Mouse (Mus musculus): ENCODE results near the gene Slc25a28. TPM values are rescaled to one million over a fixed set of nuclear protein-coding genes. Genes with fewer than 3 reads are reported as not detected.
A peak's percentile ranks its signal among the peaks of the same experiment; 100 is the strongest.

The Slc25a28 gene
- polyA plus RNA-seq (2015; fragmentation: Nextera tagmentation; extraction: Ambion mirVana) = 17.8 and 18.7 TPM in 2 replicates

GRCm38 (mm10) chr19:43674730-43675524, at the start of gene Slc25a28:
Gene Slc25a28 (minus strand): TSS chr19:43674881.
- WGBS = under 1% methylated on average over 76 of the region's 79 CpGs
- peaks cover 28% of the 10 kb centered on the region for H3K4me1 ChIP-seq

GRCm38 (mm10) chr19:43724194-43724593, 49.5 kb upstream of the Slc25a28 start:
- H3K27ac ChIP-seq (replicated peaks) = no peak overlapping the region
- no peaks in the 10 kb centered on the region for H3K27me3 ChIP-seq
- H3K9me3 ChIP-seq = no peaks in the 10 kb centered on the region
- H3K4me1 ChIP-seq = no peaks in the 10 kb centered on the region
- no peak for ATAC-seq (replicated peaks)
- no peak overlapping the region for H3K4me3 ChIP-seq
- H3K9ac ChIP-seq (replicated peaks) = no peak overlapping the region
- WGBS = 94% methylated on average over 20 of the region's 20 CpGs
- peaks cover 36% of the 10 kb centered on the region for H3K36me3 ChIP-seq
- H3K4me2 ChIP-seq (replicated peaks) = no peak overlapping the region

More at GRCm38 (mm10) chr19:43674730-43675524, at the start of gene Slc25a28:
- Histone ChIP-seq H3K27ac (replicated peaks) (peak within 1 kb of the TSS; percentile 99), H3K9ac (replicated peaks) (peak within 1 kb of the TSS; percentile 96), H3K4me2 (replicated peaks) (peak within 1 kb of the TSS; percentile 91), H3K9me3 (no peaks in the 10 kb centered on the region), H3K36me3 (no peaks in the 10 kb centered on the region), H3K4me3 (peak within 1 kb of the TSS; percentile 94), H3K27me3 (no peaks in the 10 kb centered on the region)
- ATAC-seq (replicated peaks) = peak; percentile 97

DNA sequence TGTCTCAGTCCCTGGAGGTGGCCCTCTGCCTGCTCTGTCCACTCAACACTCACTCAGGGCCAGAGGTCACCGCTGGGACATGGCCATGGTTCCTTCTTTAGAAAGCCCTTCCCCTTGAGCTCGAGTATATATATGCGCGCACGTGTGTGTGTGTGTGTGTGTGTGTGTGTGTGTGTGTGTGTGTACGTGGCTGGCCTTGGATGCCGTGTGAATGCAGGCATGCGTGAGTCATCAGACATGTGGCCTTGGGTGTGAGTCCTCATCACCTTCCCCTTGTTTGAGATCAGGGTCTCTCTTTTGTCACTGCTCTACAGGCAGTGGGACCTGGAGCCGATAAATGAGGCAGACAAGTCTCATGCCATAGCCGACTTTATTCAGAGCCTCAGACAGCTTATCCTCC, 48.8 kb upstream of the Slc25a28 start:
- WGBS = 92% methylated on average over 10 of the region's 10 CpGs
- Histone ChIP-seq H3K4me3 (no peak overlapping the region), H3K27ac (replicated peaks) (no peak overlapping the region), H3K36me3 (peaks cover 39% of the 10 kb centered on the region), H3K27me3 (no peaks in the 10 kb centered on the region), H3K4me2 (replicated peaks) (no peak overlapping the region), H3K9ac (replicated peaks) (no peak overlapping the region), H3K9me3 (no peaks in the 10 kb centered on the region), H3K4me1 (no peaks in the 10 kb centered on the region)
- no peak for ATAC-seq (replicated peaks)

DNA sequence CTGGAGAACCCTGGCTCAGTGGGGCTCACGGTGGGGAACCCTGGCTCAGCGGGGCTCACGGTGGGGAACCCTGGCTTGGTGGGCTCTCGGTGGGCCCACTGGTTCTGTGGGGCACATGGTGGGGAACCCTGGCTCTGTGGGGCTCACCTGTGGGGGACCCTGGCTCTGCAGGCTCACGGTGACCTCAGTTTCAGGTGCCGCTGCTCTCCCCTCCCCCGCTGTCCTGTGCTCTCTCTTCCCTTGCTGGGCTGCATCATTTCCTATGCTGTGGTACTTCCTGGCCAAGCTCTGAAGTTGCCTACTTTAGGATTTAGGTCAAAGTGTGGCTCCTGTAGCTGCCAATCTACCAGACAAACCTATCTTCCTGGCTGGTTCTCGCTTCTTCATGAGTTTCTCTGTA, 48.2 kb upstream of the Slc25a28 start:
- no peaks in the 10 kb centered on the region for H3K27me3 ChIP-seq
- H3K4me3 ChIP-seq = no peak overlapping the region
- H3K9me3 ChIP-seq = no peaks in the 10 kb centered on the region
- no peak for ATAC-seq (replicated peaks)
- 68% methylated on average over 8 of the region's 8 CpGs for WGBS
- peaks cover 40% of the 10 kb centered on the region for H3K36me3 ChIP-seq
- no peak overlapping the region for H3K4me2 ChIP-seq (replicated peaks)
- no peak overlapping the region for H3K9ac ChIP-seq (replicated peaks)
- H3K4me1 ChIP-seq = no peaks in the 10 kb centered on the region
- no peak overlapping the region for H3K27ac ChIP-seq (replicated peaks)

DNA sequence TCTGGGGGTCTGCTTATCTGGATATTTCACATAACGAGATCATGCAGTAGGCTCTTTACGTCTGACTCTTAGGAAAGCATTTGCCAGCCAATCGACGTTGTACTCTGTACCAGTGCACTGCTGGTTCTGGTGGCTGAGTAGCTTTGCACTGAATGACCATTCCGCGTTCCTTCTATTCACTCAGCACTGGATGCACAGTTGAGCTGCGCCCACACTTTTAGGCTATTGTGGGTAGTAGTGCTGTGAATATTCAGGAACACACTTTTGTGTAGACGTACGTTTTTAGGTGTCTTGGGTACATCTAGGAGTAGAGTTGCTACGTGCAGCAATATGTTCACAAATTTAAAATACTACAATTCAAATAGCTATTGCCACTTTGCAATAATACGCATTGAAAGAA, 45.4 kb upstream of the Slc25a28 start:
- ATAC-seq (replicated peaks) = no peak
- 94% methylated on average over 11 of the region's 11 CpGs for WGBS
- Histone ChIP-seq H3K9me3 (no peaks in the 10 kb centered on the region), H3K4me1 (no peaks in the 10 kb centered on the region), H3K27me3 (no peaks in the 10 kb centered on the region), H3K4me3 (no peak overlapping the region), H3K27ac (replicated peaks) (no peak overlapping the region), H3K9ac (replicated peaks) (no peak overlapping the region), H3K36me3 (peaks cover 31% of the 10 kb centered on the region), H3K4me2 (replicated peaks) (no peak overlapping the region)

DNA sequence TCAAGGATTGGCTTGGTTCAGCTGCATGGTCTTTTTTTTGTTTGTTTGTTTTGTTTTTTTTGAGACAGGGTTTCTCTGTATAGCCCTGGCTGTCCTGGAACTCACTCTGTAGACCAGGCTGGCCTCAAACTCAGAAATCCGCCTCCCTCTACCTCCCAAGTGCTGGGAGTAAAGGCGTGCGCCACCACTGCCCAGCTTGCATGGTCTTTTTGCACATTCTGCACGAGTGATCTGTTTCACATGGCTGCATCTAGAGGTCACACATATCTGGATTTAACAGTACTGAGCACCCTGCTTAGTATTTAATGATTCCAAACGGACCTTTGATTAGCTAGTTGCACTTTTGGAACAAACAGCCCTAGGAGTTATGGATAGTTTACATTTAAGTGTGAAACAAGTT, 37.3 kb upstream of the Slc25a28 start:
- no peak overlapping the region for H3K4me2 ChIP-seq (replicated peaks)
- ATAC-seq (replicated peaks) = no peak
- H3K27me3 ChIP-seq = no peaks in the 10 kb centered on the region
- no peak overlapping the region for H3K4me3 ChIP-seq
- H3K9me3 ChIP-seq = no peaks in the 10 kb centered on the region
- WGBS = 85% methylated on average over 5 of the region's 5 CpGs
- no peaks in the 10 kb centered on the region for H3K4me1 ChIP-seq
- H3K36me3 ChIP-seq = peaks cover 27% of the 10 kb centered on the region
- no peak overlapping the region for H3K9ac ChIP-seq (replicated peaks)
- no peak overlapping the region for H3K27ac ChIP-seq (replicated peaks)

DNA sequence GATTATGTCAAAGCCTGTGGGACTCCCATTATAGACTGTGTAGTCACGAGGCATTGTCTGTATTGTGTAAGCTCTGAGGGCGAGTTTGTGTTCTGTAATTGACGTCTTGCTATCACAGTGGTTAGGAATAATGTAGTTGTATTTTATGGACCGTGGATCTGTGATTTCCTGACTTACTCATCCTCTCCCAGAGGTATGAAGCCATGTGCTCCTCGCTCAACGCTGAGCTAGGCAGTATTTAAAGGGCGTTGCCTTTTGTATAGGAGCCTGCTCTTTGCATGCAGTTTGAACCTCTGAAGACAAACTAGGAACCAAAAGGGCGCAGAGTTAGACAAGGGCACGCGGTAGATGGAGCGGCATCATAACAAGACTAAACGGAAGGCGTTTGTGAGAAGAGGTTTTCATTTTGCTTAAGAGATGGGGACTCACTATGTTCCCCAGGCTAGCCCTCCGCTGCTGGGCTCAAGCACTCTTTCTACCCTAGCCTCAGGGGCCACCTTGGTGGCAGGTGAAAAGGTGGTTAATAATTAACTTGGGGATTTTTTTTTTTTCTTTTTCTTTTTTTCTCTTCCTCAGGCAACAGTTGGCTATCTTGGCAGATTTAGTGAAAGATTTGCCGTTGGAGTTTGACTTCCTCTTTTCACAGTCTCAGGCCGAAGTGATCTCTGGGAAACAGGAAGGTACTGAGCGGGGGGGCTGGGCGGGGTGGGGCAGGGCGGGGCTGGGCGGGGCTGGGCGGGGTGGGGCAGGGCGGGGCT, 36.7 kb upstream of the Slc25a28 start:
- 62% methylated on average over 22 of the region's 22 CpGs for WGBS
- no peaks in the 10 kb centered on the region for H3K4me1 ChIP-seq
- H3K36me3 ChIP-seq = peaks cover 32% of the 10 kb centered on the region
- no peak overlapping the region for H3K4me2 ChIP-seq (replicated peaks)
- H3K9me3 ChIP-seq = no peaks in the 10 kb centered on the region
- ATAC-seq (replicated peaks) = no peak
- H3K27me3 ChIP-seq = no peaks in the 10 kb centered on the region
- H3K27ac ChIP-seq (replicated peaks) = no peak overlapping the region
- H3K9ac ChIP-seq (replicated peaks) = no peak overlapping the region
- H3K4me3 ChIP-seq = no peak overlapping the region

DNA sequence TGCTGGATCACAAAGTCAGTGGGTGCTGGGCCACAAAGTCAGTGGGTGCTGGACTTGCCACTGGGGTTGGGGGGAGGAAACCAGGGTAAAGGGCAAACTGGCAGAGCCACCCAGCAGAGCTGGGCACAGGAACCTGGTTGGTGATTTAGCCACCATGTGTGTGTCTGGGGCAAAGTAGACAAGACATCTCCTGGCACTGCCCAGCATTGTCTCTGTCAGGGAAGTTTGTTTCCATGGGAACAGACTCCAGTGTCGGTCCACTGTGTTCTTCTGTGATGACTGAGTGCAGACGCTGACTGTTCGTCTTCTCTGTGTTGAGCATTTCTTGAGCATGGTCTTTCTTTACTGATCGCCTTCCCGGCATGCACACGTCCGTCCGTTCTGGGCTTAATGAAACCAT, 34.6 kb upstream of the Slc25a28 start:
- peaks cover 46% of the 10 kb centered on the region for H3K36me3 ChIP-seq
- H3K27me3 ChIP-seq = no peaks in the 10 kb centered on the region
- no peaks in the 10 kb centered on the region for H3K4me1 ChIP-seq
- no peaks in the 10 kb centered on the region for H3K9me3 ChIP-seq
- no peak overlapping the region for H3K27ac ChIP-seq (replicated peaks)
- H3K9ac ChIP-seq (replicated peaks) = no peak overlapping the region
- H3K4me2 ChIP-seq (replicated peaks) = no peak overlapping the region
- WGBS = 76% methylated on average over 8 of the region's 8 CpGs
- no peak for ATAC-seq (replicated peaks)
- H3K4me3 ChIP-seq = no peak overlapping the region

GRCm38 (mm10) chr19:43708206-43708605, 33.5 kb upstream of the Slc25a28 start:
- Histone ChIP-seq H3K4me2 (replicated peaks) (no peak overlapping the region), H3K9ac (replicated peaks) (no peak overlapping the region), H3K36me3 (peaks cover 53% of the 10 kb centered on the region), H3K9me3 (no peaks in the 10 kb centered on the region), H3K4me3 (no peak overlapping the region), H3K27ac (replicated peaks) (no peak overlapping the region), H3K4me1 (no peaks in the 10 kb centered on the region), H3K27me3 (no peaks in the 10 kb centered on the region)
- WGBS = 87% methylated on average over 7 of the region's 7 CpGs
- ATAC-seq (replicated peaks) = no peak

DNA sequence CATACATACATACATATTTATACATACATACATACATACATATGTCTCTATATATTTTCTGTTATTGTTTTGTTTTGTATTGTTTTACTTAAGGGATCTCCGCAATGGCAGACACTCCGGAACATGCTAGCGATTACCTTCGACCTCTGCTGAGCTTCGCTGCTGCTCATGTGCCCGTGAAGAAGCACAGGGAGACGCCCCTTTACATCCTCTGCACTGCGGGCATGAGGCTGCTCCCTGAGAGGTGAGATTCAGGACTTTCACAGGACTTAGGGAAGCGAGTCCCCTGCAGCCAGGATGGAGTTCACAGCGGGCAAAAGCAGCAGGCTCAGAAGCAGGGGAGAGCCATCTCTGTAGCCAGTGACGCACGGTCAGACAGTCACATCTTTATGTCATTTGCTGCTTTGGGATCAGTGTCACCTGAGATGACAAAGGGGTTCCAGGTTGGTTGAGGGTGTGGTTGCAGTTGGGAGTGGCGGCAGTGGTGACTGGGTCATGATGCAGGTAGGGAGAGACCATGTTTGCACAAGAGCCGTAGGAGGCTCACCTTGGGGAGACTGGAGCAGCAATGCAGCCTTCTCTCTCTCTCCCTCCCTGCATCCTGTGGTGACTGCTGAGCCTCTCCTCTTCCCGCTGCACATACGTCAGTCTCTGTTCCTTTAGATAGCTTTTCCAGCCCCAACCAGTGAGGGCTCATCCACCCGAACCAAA, 30.3 kb upstream of the Slc25a28 start:
- ATAC-seq (replicated peaks) = no peak
- Histone ChIP-seq H3K4me3 (no peak overlapping the region), H3K9me3 (no peaks in the 10 kb centered on the region), H3K4me1 (no peaks in the 10 kb centered on the region), H3K9ac (replicated peaks) (no peak overlapping the region), H3K27me3 (no peaks in the 10 kb centered on the region), H3K4me2 (replicated peaks) (no peak overlapping the region), H3K27ac (replicated peaks) (no peak overlapping the region), H3K36me3 (peaks cover 55% of the 10 kb centered on the region)
- 89% methylated on average over 17 of the region's 17 CpGs for WGBS

DNA sequence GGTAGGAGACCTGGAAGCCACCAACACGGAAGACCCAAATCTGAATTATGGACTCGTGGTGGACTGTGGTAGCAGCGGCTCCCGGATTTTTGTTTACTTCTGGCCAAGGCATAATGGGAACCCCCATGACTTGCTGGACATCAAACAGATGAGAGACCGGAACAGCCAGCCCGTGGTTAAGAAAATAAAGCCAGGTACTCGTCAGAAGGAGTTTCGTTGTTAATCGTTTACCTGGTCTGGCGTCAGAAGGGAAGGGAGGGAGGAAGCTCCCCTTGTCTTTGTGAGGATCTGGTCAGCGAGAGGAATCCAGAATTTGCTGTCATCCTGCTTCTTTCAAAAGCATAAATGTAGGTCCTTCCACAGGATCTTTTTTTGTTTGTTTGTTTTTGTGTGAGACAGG, 29.5 kb upstream of the Slc25a28 start:
- no peak overlapping the region for H3K27ac ChIP-seq (replicated peaks)
- no peak overlapping the region for H3K4me2 ChIP-seq (replicated peaks)
- no peak overlapping the region for H3K4me3 ChIP-seq
- peaks cover 56% of the 10 kb centered on the region for H3K36me3 ChIP-seq
- 90% methylated on average over 11 of the region's 11 CpGs for WGBS
- no peak for ATAC-seq (replicated peaks)
- no peaks in the 10 kb centered on the region for H3K4me1 ChIP-seq
- H3K27me3 ChIP-seq = no peaks in the 10 kb centered on the region
- H3K9me3 ChIP-seq = no peaks in the 10 kb centered on the region
- no peak overlapping the region for H3K9ac ChIP-seq (replicated peaks)

DNA sequence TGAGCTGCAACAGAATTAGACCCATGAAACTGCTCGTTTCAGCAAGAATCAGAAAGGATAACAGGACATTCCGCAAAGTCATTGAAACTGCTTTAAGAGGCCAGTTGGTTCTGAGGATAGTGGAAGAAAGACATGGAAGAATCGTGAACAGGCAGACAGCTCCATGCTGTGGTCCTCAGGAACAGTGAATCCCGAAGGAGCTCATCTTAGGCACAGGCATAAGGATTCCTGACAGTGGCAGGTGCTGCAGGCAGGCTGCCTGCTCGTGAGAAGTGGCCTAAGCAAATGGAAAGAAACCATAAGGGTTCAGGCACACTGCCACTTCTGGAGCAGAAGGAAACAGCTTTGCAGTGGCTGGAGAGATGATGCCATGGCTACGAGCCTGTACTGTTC, 25.1 kb upstream of the Slc25a28 start:
- WGBS = 84% methylated on average over 6 of the region's 6 CpGs
- Histone ChIP-seq H3K36me3 (peaks cover 23% of the 10 kb centered on the region), H3K27ac (replicated peaks) (no peak overlapping the region), H3K4me2 (replicated peaks) (no peak overlapping the region), H3K27me3 (no peaks in the 10 kb centered on the region), H3K4me3 (no peak overlapping the region), H3K9me3 (no peaks in the 10 kb centered on the region), H3K9ac (replicated peaks) (no peak overlapping the region), H3K4me1 (0 out of 2 replicates have a peak, but pooled peaks cover 3% of the 10 kb centered on the region)
- no peak for ATAC-seq (replicated peaks)

All from forebrain, embryonic 15.5 days (tissue).